Mouse (Mus musculus) CH12F3 (cell line): ENCODE data around the gene Pik3r5.

ENCODE experiments used
- in situ Hi-C: fragments of 300-500 bp; cut with MboI; formaldehyde crosslinking; loops from 2 replicates; pipeline ENCODE4 v1.14.3; 2020; ENCODE audit warnings: low sequenced_read_pairs

The Pik3r5 gene

DNA sequence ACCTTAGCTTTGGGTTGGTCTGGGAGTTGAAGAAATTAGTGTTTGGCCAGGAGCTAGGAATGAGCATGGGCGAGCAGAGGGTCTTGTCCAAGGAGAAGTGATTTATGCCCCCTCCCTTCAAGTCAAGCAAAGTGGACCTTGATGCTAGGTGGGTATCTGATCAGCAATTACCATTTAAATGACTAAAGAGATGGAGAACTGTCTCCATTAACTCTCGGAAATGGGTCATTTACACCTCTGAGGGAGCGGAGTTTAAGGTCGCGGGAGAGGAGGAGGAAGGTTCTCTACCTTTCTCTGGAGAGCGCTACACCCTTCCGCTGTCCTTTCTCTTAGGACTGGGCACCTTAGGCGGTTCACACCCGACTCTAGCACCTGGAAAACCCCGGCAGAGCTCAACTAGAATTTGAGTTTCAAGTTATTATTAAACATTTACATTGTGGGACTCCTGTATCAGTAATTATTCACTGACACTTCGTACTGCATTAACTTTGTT, 31.1 kb upstream of the Pik3r5 start, which contains the start of gene Ntn1:
Gene Ntn1, minus strand, starts transcription at position 97 of the 493 bp plus-strand sequence.
- in situ Hi-C loops: loop anchor here (10.0 kb wide), 1 partner anchor 386 kb away; no protein-coding TSS in a partner anchor

GRCm38 (mm10) chr11:68401428-68401827, 30.5 kb upstream of the Pik3r5 start:
- in situ Hi-C loops: loop anchor here (10.0 kb wide), 1 partner anchor 387 kb away; no protein-coding TSS in a partner anchor

GRCm38 (mm10) chr11:68404185-68404584, 27.7 kb upstream of the Pik3r5 start:
- in situ Hi-C loops: loop anchor here (10.0 kb wide), 1 partner anchor 389 kb away; no protein-coding TSS in a partner anchor

GRCm38 (mm10) chr11:68405576-68405975, 26.3 kb upstream of the Pik3r5 start:
- in situ Hi-C loops: loop anchor here (10.0 kb wide), 1 partner anchor 391 kb away; no protein-coding TSS in a partner anchor

GRCm38 (mm10) chr11:68407266-68407926, 24.5 kb upstream of the Pik3r5 start:
- in situ Hi-C loops: loop anchor here (10.0 kb wide), 1 partner anchor 393 kb away; no protein-coding TSS in a partner anchor

DNA sequence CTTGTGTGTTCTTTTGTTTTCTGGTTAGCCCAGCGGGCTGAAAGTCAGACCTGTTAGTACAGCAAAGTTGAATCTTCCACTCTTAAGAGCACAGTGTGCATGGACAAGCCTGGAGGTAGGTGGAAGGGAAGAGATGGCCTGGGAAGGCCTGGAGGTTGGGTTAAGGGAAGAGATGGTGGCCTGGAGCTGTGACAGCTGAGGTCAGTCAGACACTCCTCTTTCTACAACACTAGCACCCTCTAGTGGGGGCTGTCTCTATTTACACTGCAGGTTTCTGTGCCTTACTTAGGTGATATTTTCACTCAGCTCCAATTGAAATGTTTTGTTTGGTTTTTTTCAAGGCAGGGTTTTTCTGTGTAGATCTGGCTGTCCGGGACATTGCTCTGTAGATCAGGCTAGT, 23.8 kb upstream of the Pik3r5 start:
- in situ Hi-C loops: loop anchor here (10.0 kb wide), 1 partner anchor 393 kb away; no protein-coding TSS in a partner anchor

DNA sequence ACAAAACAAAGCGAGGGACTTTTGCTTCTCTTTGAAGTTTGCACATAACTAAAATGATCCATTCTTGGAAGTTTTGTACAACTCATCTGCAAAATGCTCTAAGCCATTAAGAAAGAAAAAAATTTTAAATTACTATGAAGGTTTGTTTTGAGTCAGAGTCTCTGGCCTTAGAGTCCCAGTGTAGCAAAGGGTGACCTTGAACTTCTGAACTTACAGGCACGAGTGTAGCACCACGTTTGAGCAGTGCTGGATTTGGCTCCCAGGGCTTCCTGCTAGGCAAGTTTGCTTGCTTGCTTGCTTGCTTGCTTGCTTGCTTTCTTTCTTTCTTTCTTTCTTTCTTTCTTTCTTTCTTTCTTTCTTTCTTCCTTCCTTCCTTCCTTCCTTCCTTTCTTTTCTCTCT, 14.9 kb upstream of the Pik3r5 start:
- in situ Hi-C loops: no loop called here

GRCm38 (mm10) chr11:68417831-68418230, 14.1 kb upstream of the Pik3r5 start:
- in situ Hi-C loops: no loop called here

DNA sequence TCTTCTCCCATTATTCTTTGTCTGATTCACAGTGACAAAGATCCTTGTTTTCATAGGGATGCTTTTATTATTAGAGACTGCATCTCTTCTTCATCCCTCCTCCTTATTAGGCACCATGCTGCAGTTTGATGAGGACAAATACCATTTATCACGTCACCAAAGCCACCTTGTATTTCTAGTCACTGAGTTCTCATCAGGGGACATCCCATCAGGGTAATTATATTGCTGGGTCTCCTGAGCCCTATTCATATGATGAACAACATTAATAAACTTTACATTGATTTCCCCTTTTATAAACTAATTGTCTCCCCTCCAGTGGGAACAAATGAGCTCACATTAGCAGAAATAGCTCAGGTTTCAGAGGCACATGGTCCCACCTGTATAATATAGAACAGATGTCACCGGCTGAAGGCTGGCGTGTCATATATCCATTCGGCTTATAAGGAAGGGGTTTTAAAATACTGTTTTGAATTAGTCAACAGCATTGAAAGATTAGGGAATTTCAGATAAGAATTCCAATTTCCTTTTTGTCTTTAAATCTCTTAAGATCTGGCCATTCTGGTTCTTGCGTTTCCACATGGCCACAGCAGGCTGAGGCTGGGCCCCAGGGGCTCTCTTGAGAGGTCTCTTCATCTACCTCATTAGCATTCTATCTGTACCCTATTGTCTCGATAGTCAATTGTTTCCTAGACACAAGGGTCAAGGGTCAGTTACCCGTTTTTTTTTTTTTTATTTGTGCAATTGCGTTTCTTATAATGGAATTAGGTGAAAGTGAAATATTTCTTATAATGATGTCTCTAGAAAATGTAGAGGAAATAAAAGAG, 6.2 kb upstream of the Pik3r5 start:
- in situ Hi-C loops: no loop called here

- in situ Hi-C loops: no loop called here
Observed at GRCm38 (mm10) chr11:68427083-68427570, 4.8 kb upstream of the Pik3r5 start.

DNA sequence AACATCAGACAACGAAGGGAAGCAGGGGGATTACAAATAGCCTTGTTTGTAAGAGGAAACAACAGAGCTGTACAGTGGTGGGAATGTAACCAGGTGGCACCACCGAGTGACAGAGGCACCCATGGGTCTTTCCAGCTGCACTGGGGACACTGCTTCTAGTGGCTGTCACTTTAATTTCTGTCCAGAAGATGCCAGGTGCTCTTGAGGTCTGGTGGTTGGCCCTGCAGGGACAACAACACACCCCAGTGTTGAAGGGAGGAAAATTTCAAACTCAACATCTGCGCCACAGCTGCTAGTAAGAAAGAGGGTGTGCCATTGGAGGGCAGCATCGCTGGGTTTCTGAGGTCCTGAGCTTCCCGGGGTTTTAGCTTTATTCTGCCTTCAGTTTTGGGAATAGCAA, 1.3 kb upstream of the Pik3r5 start:
- in situ Hi-C loops: no loop called here

GRCm38 (mm10) chr11:68432361-68433021, 570 bp downstream of the Pik3r5 start:
- in situ Hi-C loops: no loop called here

GRCm38 (mm10) chr11:68433534-68433933, 1.6 kb downstream of the Pik3r5 start:
- in situ Hi-C loops: no loop called here

- in situ Hi-C loops: no loop called here
Observed at GRCm38 (mm10) chr11:68434697-68435096, 2.8 kb downstream of the Pik3r5 start.

DNA sequence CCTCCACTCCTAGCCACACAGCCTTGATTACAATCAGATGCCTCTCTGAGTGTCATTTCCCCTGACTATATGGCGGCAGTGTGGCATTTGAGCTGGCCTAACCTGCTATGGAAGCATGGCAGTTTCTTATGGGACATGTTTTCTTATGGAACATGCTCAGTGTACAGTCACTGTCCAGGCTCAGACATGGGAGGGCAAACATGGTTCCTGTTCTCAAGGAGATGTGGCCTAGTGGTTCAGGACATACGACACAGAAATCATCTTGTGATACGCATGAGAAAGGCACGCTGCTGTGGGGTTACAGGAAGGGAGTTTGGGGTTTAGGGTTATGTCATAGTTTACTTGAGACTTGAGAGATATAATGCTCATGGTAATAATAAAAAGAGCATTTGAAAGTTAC, 3.7 kb downstream of the Pik3r5 start:
- in situ Hi-C loops: no loop called here

DNA sequence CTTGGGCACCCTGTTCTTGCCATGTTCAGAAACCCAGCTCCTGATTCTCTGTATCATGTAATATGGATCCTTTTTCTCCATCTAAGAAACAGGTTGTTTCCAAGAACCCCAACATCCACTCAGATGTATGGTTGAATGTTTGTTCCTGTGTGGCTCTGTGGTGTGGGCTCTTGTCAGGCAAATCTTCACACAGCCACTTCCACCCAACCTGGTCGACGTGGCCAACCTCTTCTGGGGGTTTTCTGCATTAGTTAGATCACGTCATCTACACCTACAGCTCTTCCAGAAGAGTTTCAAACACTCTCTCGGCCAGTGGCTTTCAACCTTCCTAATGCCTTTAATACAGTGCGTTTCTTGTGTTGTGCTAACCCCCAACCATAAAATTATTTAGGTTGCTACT, 4.5 kb downstream of the Pik3r5 start:
- in situ Hi-C loops: no loop called here

- in situ Hi-C loops: no loop called here
Observed at GRCm38 (mm10) chr11:68440100-68440499, 8.2 kb downstream of the Pik3r5 start.

GRCm38 (mm10) chr11:68440965-68441364, 9.0 kb downstream of the Pik3r5 start:
- in situ Hi-C loops: no loop called here

- in situ Hi-C loops: no loop called here
Observed at GRCm38 (mm10) chr11:68442346-68442745, 10.4 kb downstream of the Pik3r5 start.

GRCm38 (mm10) chr11:68442983-68443638, 11.2 kb downstream of the Pik3r5 start:
- in situ Hi-C loops: no loop called here
